Mouse (Mus musculus) left cerebral cortex, adult 18-20 months (tissue): ENCODE results near the gene Kirrel. TPM values are rescaled to one million over a fixed set of nuclear protein-coding genes. Genes with fewer than 3 reads are reported as not detected.

Experiments
- DNase-seq, 2 experiments: peaks; one replicate each; pipeline ENCODE4 v3.0.0; 2021 to 2022; ENCODE audit warnings: low spot score in 2 of 2, mixed read lengths in 1 of 2
- total RNA-seq, 2 experiments: library from RNA; stranded (reverse); gene quantifications; 2 replicates each; pipeline ENCODE4 v1.2.3; 2021

The Kirrel gene
- total RNA-seq, 2 experiments from 2014 or later, result 3.9 to 4.2 TPM

GRCm38 (mm10) chr3:87082235-87082634 lies 92.3 kb downstream of the Kirrel start:
- peak in 1 of 2 experiments; percentile 45 for DNase-seq

GRCm38 (mm10) chr3:87079751-87080150 lies 94.8 kb downstream of the Kirrel start:
- no peak for DNase-seq

GRCm38 (mm10) chr3:87079301-87079700 lies 95.2 kb downstream of the Kirrel start:
- DNase-seq, result no peak

GRCm38 (mm10) chr3:87077681-87078080 lies 96.9 kb downstream of the Kirrel start:
- DNase-seq, result no peak

GRCm38 (mm10) chr3:87076899-87077298 lies 97.6 kb downstream of the Kirrel start:
- DNase-seq, result no peak

- DNase-seq, result no peak
Measured at GRCm38 (mm10) chr3:87076161-87076560, 98.4 kb downstream of the Kirrel start.

- DNase-seq, result no peak
Measured at GRCm38 (mm10) chr3:87072612-87073515, 101.7 kb downstream of the Kirrel start.

GRCm38 (mm10) chr3:87072191-87072590 lies 102.4 kb downstream of the Kirrel start:
- no peak for DNase-seq

GRCm38 (mm10) chr3:87067396-87067975 lies 107.1 kb downstream of the Kirrel start:
- no peak for DNase-seq

GRCm38 (mm10) chr3:87053939-87054338 lies 120.6 kb downstream of the Kirrel start:
- no peak for DNase-seq

GRCm38 (mm10) chr3:87047801-87048200 lies 126.7 kb downstream of the Kirrel start:
- no peak for DNase-seq

- DNase-seq, result no peak
Measured at GRCm38 (mm10) chr3:87041733-87042132, 132.8 kb downstream of the Kirrel start.

GRCm38 (mm10) chr3:87038500-87038899 lies 136.0 kb downstream of the Kirrel start:
- no peak for DNase-seq

GRCm38 (mm10) chr3:87034061-87034460 lies 140.5 kb downstream of the Kirrel start:
- DNase-seq, result no peak

GRCm38 (mm10) chr3:87033357-87033756 lies 141.2 kb downstream of the Kirrel start:
- peak; percentile 72 to 74 for DNase-seq

- DNase-seq, result peak; percentile 53 to 68
Measured at GRCm38 (mm10) chr3:87030855-87031254, 143.7 kb downstream of the Kirrel start.

Other genes with a start within 250 kb of the Kirrel start
- 1 to 10 TPM; 1.1 TPM for gene Cd1d1, start 175.3 kb downstream of the Kirrel start, total RNA-seq
- gene Fcrls, start 89.0 kb upstream of the Kirrel start, total RNA-seq, result 10 to 100 TPM; 21.5 to 23.6 TPM
- not detected for gene Cd5l, start 183.1 kb upstream of the Kirrel start, total RNA-seq
- gene Fcrl1, start 201.6 kb upstream of the Kirrel start, total RNA-seq, result under 1 TPM; 0.26 to 0.30 TPM